ENCODE assay signal across 9 mouse cellular contexts in the genomic region with DNA sequence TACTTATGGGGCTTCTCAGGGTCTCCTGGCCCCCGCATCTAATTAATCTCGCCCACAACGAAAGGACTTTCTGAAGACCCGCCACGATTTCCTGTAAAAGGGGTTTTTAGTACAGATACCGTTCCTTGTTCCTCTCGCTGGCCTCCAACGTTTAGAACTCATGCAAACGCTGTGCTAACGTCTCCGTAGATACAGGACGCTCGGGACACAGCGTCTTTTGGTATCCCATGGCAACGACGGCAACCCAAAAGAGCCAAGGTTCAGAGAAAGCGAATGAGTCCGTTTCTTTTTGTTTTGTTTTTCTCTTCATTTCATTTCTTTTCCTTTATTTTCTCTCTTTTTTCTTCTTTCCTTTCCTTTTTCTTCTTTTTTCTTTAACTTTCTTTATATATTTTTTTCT. TPM values are rescaled to one million over a fixed set of nuclear protein-coding genes. Genes with fewer than 3 reads are reported as not detected.
DNase-seq lines count a peak whose midpoint lies in the region; ATAC-seq and TF ChIP-seq lines count a peak whose summit lies in the region.
"Had no signal": no experiment of that assay in that cellular context is flagged by ENCODE, and none has a peak within 500 bp of the region (broad histone marks: within the 10 kb centered on the region; RNA-seq: fewer than 3 reads in every experiment).

A gene (minus strand): TSS at position 198 of the 400 bp plus-strand sequence.

- intact Hi-C loops in left cerebral cortex, adult 2 months (cut with DNase I): no loop called here
- intact Hi-C loops in gastrocnemius, adult 2 months (cut with DNase I): no loop called here

- TF ChIP-seq CTCF in left cerebral cortex, adult 2 months (IDR thresholded peaks at IDR 0.05): no peak
- TF ChIP-seq CTCF in gastrocnemius, adult 2 months (IDR thresholded peaks at IDR 0.05): no peak

- H3K27me3 ChIP-seq in heart, embryonic 14.5 days (ENCODE audit: control insufficient read depth, insufficient read depth, low read length): peaks cover 59% of the 10 kb centered on the region
- peaks cover 56% of the 10 kb centered on the region for H3K27me3 ChIP-seq in embryonic facial prominence, embryonic 10.5 days (replicated peaks; ENCODE audit: low read depth, poor library complexity, severe bottlenecking)
- peaks cover 25% of the 10 kb centered on the region for H3K27me3 ChIP-seq in midbrain, embryonic 15.5 days (replicated peaks)

- no peak for DNase-seq in heart, adult 8-10 months (ENCODE audit: low spot score)
- DNase-seq in embryonic facial prominence, embryonic 10.5 days (ENCODE audit: low spot score): peak; percentile 52
- DNase-seq in induced T-regulatory cell, adult 2 months (ENCODE audit: low read depth): peak; percentile 29
- peak; percentile 69 to 79 for DNase-seq in left cerebral cortex, adult 2 months (ENCODE audit: extremely low spot score in 1 of 2, low spot score in 2 of 2)
- DNase-seq in testis, postnatal 10 days (ENCODE audit: low spot score): peak; percentile 68
- DNase-seq in gastrocnemius, adult 2 months: no peak

- 3% methylated on average over 18 of the region's 18 CpGs for WGBS in heart, embryonic 14.5 days
- WGBS in embryonic facial prominence, embryonic 10.5 days: 2% methylated on average over 18 of the region's 18 CpGs
- WGBS in midbrain, embryonic 15.5 days: 2% methylated on average over 18 of the region's 18 CpGs

- no peak within 1 kb of the TSS; a peak in 1 of 4 replicates for H3K4me3 ChIP-seq in heart, embryonic 14.5 days (ENCODE audit: control insufficient read depth in 1 of 2, insufficient read depth in 1 of 2, low read depth in 1 of 2, low read length in 2 of 2)
- peak within 1 kb of the TSS; percentile 43 for H3K4me3 ChIP-seq in embryonic facial prominence, embryonic 10.5 days
- peak within 1 kb of the TSS; percentile 53 for H3K4me3 ChIP-seq in left cerebral cortex, adult 2 months
- peak within 1 kb of the TSS; percentile 44 for H3K4me3 ChIP-seq in midbrain, embryonic 15.5 days
- no peak within 1 kb of the TSS for H3K4me3 ChIP-seq in gastrocnemius, adult 2 months

- H3K27ac ChIP-seq in heart, embryonic 14.5 days (replicated peaks in 1 of 2; ENCODE audit: control insufficient read depth in 1 of 2, insufficient read depth in 1 of 2, low read depth in 2 of 2, low read length in 2 of 2): no peak within 1 kb of the TSS
- H3K27ac ChIP-seq in embryonic facial prominence, embryonic 10.5 days (replicated peaks): no peak within 1 kb of the TSS
- no peak within 1 kb of the TSS for H3K27ac ChIP-seq in left cerebral cortex, adult 2 months
- H3K27ac ChIP-seq in midbrain, embryonic 15.5 days: no peak within 1 kb of the TSS
- no peak within 1 kb of the TSS for H3K27ac ChIP-seq in gastrocnemius, adult 2 months

- no peaks in the 10 kb centered on the region for H3K4me1 ChIP-seq in heart, embryonic 14.5 days (ENCODE audit: control insufficient read depth in 2 of 2, insufficient read depth in 2 of 2, low read length in 2 of 2)
- no peaks in the 10 kb centered on the region for H3K4me1 ChIP-seq in embryonic facial prominence, embryonic 10.5 days
- H3K4me1 ChIP-seq in midbrain, embryonic 15.5 days: no peaks in the 10 kb centered on the region

- H3K9ac ChIP-seq in heart, embryonic 14.5 days (ENCODE audit: low read length): no peak within 1 kb of the TSS
- peak within 1 kb of the TSS; percentile 51 for H3K9ac ChIP-seq in midbrain, embryonic 15.5 days

- H3K36me3 ChIP-seq in heart, embryonic 14.5 days (ENCODE audit: control insufficient read depth, insufficient read depth, low read length): no peaks in the 10 kb centered on the region
- no peaks in the 10 kb centered on the region for H3K36me3 ChIP-seq in embryonic facial prominence, embryonic 10.5 days (replicated peaks)
- no peaks in the 10 kb centered on the region for H3K36me3 ChIP-seq in midbrain, embryonic 15.5 days (replicated peaks)

- H3K9me3 ChIP-seq in heart, embryonic 14.5 days (ENCODE audit: control insufficient read depth, low read length): no peaks in the 10 kb centered on the region
- no peaks in the 10 kb centered on the region for H3K9me3 ChIP-seq in embryonic facial prominence, embryonic 10.5 days
- no peaks in the 10 kb centered on the region for H3K9me3 ChIP-seq in midbrain, embryonic 15.5 days

- H3K4me2 ChIP-seq in heart, embryonic 14.5 days (ENCODE audit: low read length): peak within 1 kb of the TSS; percentile 29
- H3K4me2 ChIP-seq in midbrain, embryonic 15.5 days: peak within 1 kb of the TSS; percentile 68

- no peak for ATAC-seq in heart, embryonic 14.5 days (ENCODE audit: insufficient number of reproducible peaks, insufficient read depth, low FRiP score, low read depth)
- ATAC-seq in midbrain, embryonic 15.5 days (replicated peaks): peak; percentile 85

RNA-seq across cellular contexts. Expression of the gene that starts here (rescaled TPM):
- polyA plus RNA-seq in heart, embryonic 14.5 days (2014; fragmentation: Nextera tagmentation; extraction: Ambion mirVana): not detected in 2 replicates
- not detected for total RNA-seq in heart, adult 8-10 months (2022)
- 0.08 TPM in 1 of 2 replicates, not detected in the other for polyA plus RNA-seq in embryonic facial prominence, embryonic 10.5 days (2016; fragmentation: Nextera tagmentation; extraction: Ambion mirVana)
- 1 to 10 TPM; 3.0 to 3.5 TPM for total RNA-seq in left cerebral cortex, adult 2 months (2021)
- 0.90 and 0.93 TPM in 2 replicates for polyA plus RNA-seq in midbrain, embryonic 15.5 days (2015; fragmentation: Nextera tagmentation; extraction: Ambion mirVana)
- not detected for total RNA-seq in gastrocnemius, adult 2 months (2021)
- total RNA-seq: hematopoietic stem cell, adult 5-6 weeks had no signal

Comparison
In these comparisons a context has a peak if more than half of its experiments do, and no peak if none do; other contexts are left out.
1. Peak in DNase-seq and H3K4me3 ChIP-seq in embryonic facial prominence, embryonic 10.5 days; RNA of the gene not detected or under 1 TPM.
2. Peak in ATAC-seq, H3K4me3 ChIP-seq, H3K9ac ChIP-seq and H3K4me2 ChIP-seq in midbrain, embryonic 15.5 days; RNA of the gene not detected or under 1 TPM.
3. DNase-seq: peak in induced T-regulatory cell, adult 2 months (single experiment), left cerebral cortex, adult 2 months (2 of 2) and testis, postnatal 10 days (single experiment); none in heart, adult 8-10 months (single experiment) and gastrocnemius, adult 2 months (single experiment).